Mouse (Mus musculus) E14TG2a.4 (cell line): Measurements from ENCODE around the gene Ggn.
"Not testable (repeated sequence)": the region's sequence is repeated elsewhere in the genome, so short reads cannot be mapped to it uniquely, and the experiment has no call there.

Experiments
- H3K27me3 ChIP-seq: 2 replicates; pipeline ENCODE4 v1.6.1; 2014; ENCODE audit warnings: low read length, control low read depth; ENCODE audit not compliant: insufficient read depth
- H3K36me3 ChIP-seq: 2 replicates; pipeline ENCODE4 v1.6.1; 2014; ENCODE audit warnings: low read length, control low read depth; ENCODE audit not compliant: insufficient read depth
- H3K4me1 ChIP-seq: replicated peaks from 2 replicates; pipeline ENCODE4 v1.6.1; 2014; ENCODE audit warnings: low read depth, low read length, control low read depth
- H3K4me3 ChIP-seq: replicated peaks from 2 replicates; pipeline ENCODE4 v1.5.1; 2014; ENCODE audit warnings: mild to moderate bottlenecking, low read length
- H3K9me3 ChIP-seq: 2 replicates; pipeline ENCODE4 v1.6.1; 2014; ENCODE audit warnings: low read length, control low read depth
- CTCF ChIP-seq: conservative IDR thresholded peaks from 2 replicates; pipeline ENCODE4 v1.5.1; 2014; ENCODE audit warnings: low read length
- NANOG ChIP-seq: IDR thresholded peaks from 2 replicates; pipeline ENCODE4 v1.6.1; 2014; ENCODE audit warnings: borderline replicate concordance, low read length, mixed read lengths
- POU5F1 ChIP-seq: IDR thresholded peaks from 2 replicates; pipeline ENCODE4 v1.6.1; 2014; ENCODE audit warnings: low read length, borderline replicate concordance

The Ggn gene

GRCm38 (mm10) chr7:29134693-29135386 lies 35.2 kb upstream of the Ggn start, which contains the start of gene Rasgrp4:
Rasgrp4 (plus strand) TSS chr7:29134851.
- no peaks in the 10 kb centered on the region for H3K9me3 ChIP-seq
- peaks cover 4% of the 10 kb centered on the region for H3K27me3 ChIP-seq
- no peak for TF ChIP-seq POU5F1
- TF ChIP-seq CTCF: no peak
- TF ChIP-seq NANOG: no peak
- H3K36me3 ChIP-seq: no peaks in the 10 kb centered on the region
- peaks cover 53% of the 10 kb centered on the region for H3K4me1 ChIP-seq
- H3K4me3 ChIP-seq: peak within 1 kb of the TSS; percentile 60

- peaks cover 54% of the 10 kb centered on the region for H3K4me1 ChIP-seq
- H3K4me3 ChIP-seq: peak overlapping the region; percentile 73
- peaks cover 9% of the 10 kb centered on the region for H3K36me3 ChIP-seq
- H3K27me3 ChIP-seq: peaks cover 4% of the 10 kb centered on the region
- no peak for TF ChIP-seq CTCF
- TF ChIP-seq NANOG: no peak
- no peak for TF ChIP-seq POU5F1
- H3K9me3 ChIP-seq: no peaks in the 10 kb centered on the region
Measured at GRCm38 (mm10) chr7:29137429-29137828, 32.6 kb upstream of the Ggn start.

DNA sequence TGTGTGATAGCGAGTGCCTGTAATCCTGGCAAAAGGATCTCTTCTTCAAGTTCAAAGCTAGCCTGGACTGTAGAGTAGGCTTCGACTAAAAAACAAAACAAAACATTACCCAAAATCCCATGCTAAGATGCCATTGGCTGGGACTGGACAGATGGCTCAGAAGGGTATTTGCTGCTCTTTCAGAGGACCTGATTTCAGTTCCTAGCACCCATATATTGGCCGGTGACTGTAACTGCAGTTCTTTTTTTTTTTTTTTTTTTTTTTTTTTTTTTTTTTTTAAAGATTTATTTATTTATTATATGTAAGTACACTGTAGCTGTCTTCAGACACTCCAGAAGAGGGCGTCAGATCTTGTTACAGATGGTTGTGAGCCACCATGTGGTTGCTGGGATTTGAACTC lies 30.8 kb upstream of the Ggn start:
- H3K27me3 ChIP-seq, H3K9me3 ChIP-seq, H3K4me3 ChIP-seq: not testable (repeated sequence)
- Histone ChIP-seq H3K36me3 (peaks cover 14% of the 10 kb centered on the region), H3K4me1 (peaks cover 57% of the 10 kb centered on the region)

DNA sequence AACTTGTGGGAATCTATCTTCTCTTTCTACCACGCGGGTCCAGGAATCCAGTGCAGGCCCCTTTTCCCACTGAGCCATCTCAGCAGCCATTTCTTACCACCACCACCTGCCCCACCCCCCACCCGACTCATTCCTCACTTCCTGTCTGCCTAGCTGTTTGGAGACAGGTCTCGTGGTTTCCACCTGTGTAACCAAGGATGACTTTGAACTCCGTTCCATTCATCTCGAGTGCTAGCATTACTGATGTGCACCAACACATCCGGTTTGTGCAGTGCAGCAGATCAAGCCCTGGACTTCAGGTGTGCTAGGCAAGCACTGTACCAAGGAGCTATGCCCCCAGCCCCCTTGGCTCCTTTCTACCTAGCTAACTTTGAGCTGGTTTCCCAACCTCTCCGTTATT lies 28.6 kb upstream of the Ggn start:
- TF ChIP-seq POU5F1 (no peak), NANOG (no peak), CTCF (no peak)
- no peak overlapping the region for H3K4me3 ChIP-seq
- no peaks in the 10 kb centered on the region for H3K9me3 ChIP-seq
- peaks cover 44% of the 10 kb centered on the region for H3K4me1 ChIP-seq
- H3K36me3 ChIP-seq: peaks cover 28% of the 10 kb centered on the region
- no peaks in the 10 kb centered on the region for H3K27me3 ChIP-seq

GRCm38 (mm10) chr7:29144006-29144405 lies 26.0 kb upstream of the Ggn start:
- TF ChIP-seq NANOG (no peak), POU5F1 (no peak), CTCF (no peak)
- peaks cover 24% of the 10 kb centered on the region for H3K4me1 ChIP-seq
- H3K4me3 ChIP-seq: no peak overlapping the region
- no peaks in the 10 kb centered on the region for H3K27me3 ChIP-seq
- H3K36me3 ChIP-seq: peaks cover 45% of the 10 kb centered on the region
- no peaks in the 10 kb centered on the region for H3K9me3 ChIP-seq

DNA sequence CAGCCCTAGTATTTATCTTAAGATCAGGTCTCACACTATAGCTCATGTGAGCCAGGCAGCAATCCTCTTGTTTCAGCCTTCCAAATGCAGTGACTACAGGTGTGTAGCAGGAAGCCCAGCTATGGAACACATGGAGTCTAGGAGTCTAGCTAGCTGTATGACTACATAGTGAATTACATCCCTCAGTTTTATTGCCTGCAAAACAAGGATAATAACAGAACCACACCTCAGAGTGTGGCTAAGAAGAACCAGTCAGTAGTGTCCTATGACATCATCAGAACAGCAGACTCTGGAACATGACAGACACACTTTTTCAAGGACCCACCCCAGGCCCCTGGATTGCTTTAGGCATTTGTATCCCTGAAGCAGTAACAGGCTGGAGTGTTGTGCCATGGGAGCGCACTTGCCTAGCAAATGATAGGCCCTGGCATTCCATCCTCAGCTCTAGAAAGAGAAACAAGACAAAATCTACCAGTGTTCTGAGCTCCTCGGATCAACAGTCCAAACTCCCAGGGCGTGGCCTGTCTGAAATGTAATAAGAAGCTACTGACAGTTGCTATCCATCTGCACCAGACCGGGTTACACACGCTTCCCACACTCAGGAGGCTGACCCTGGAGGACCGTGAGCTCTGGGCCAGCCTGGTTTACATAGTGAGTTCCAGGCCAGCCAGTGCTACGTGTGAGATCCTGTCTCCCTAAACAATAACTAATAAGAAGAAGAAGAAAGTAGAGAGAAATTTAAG lies 23.2 kb upstream of the Ggn start:
- no peaks in the 10 kb centered on the region for H3K9me3 ChIP-seq
- no peak for TF ChIP-seq CTCF
- no peak for TF ChIP-seq POU5F1
- TF ChIP-seq NANOG: no peak
- H3K27me3 ChIP-seq: no peaks in the 10 kb centered on the region
- H3K4me3 ChIP-seq: no peak overlapping the region
- H3K4me1 ChIP-seq: peaks cover 13% of the 10 kb centered on the region
- H3K36me3 ChIP-seq: peaks cover 56% of the 10 kb centered on the region

DNA sequence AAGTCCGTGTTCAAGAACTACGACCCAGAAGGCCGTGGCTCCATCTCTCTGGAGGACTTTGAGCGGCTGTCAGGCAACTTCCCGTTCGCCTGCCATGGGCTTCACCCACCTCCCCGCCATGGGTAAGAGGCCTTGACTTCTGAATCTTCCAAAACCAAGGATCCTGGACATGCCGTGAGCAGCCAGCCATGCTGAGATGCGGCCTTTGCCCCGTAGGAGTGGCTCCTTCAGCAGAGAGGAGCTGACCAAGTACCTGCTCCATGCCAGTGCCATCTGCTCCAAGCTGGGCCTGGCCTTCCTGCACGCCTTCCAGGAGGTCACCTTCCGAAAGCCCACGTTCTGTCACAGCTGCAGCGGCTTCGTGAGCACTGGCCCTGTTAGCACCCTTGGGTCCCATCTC lies 21.2 kb upstream of the Ggn start:
- Histone ChIP-seq H3K9me3 (no peaks in the 10 kb centered on the region), H3K4me3 (no peak overlapping the region), H3K4me1 (peaks cover 19% of the 10 kb centered on the region), H3K36me3 (peaks cover 58% of the 10 kb centered on the region), H3K27me3 (no peaks in the 10 kb centered on the region)
- TF ChIP-seq POU5F1: no peak
- no peak for TF ChIP-seq CTCF
- no peak for TF ChIP-seq NANOG

DNA sequence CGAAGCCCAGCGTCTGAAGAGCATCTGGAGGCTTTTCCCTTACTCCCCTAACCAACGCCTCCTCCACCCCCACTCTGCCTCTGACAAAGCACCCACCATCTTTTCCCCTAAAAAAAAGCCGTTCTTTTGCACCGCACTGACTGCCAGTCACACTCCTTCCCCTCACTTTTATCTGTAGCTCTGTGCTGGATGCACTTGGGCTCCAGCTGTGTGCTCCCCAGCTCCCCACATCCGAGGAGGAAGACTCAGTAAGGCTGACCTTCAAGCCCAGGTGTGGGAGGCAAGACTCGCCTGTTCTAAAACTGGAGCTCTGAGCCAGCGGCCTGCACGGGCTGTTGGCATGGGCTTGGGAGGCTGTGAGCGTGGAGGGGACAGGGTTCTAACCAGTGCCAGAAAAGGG lies 18.5 kb upstream of the Ggn start:
- no peaks in the 10 kb centered on the region for H3K9me3 ChIP-seq
- no peaks in the 10 kb centered on the region for H3K27me3 ChIP-seq
- H3K36me3 ChIP-seq: peaks cover 51% of the 10 kb centered on the region
- TF ChIP-seq POU5F1: no peak
- TF ChIP-seq CTCF: no peak
- no peak for TF ChIP-seq NANOG
- no peak overlapping the region for H3K4me3 ChIP-seq
- H3K4me1 ChIP-seq: peaks cover 28% of the 10 kb centered on the region
